Mouse (Mus musculus) adrenal gland, adult 8-10 months (tissue): ENCODE results near the gene Marveld3. TPM values are rescaled to one million over a fixed set of nuclear protein-coding genes. Genes with fewer than 3 reads are reported as not detected.

Experiments
- DNase-seq: peaks from one replicate; pipeline ENCODE4 v3.0.0; 2022
- total RNA-seq, 4 experiments: library from RNA; stranded (reverse); gene quantifications; 2 replicates each; pipeline ENCODE4 v1.2.4; 2022

Gene Marveld3
- total RNA-seq, 4 experiments from 2014 or later, result 0.16 to 0.43 TPM; not detected in 2

- DNase-seq, result no peak
These were observed 1.4 kb upstream of the Marveld3 start for GRCm38 (mm10) chr8:109963421-109963820.

GRCm38 (mm10) chr8:109962896-109963295 is 893 bp upstream of the Marveld3 start:
- no peak for DNase-seq

- DNase-seq, result no peak
These were observed 2.9 kb downstream of the Marveld3 start for GRCm38 (mm10) chr8:109959112-109959511.

- DNase-seq, result no peak
These were observed 3.9 kb downstream of the Marveld3 start for GRCm38 (mm10) chr8:109958036-109958655.

- DNase-seq, result no peak
These were observed 4.6 kb downstream of the Marveld3 start for GRCm38 (mm10) chr8:109957167-109958028.

GRCm38 (mm10) chr8:109954486-109954948 is 7.5 kb downstream of the Marveld3 start:
- DNase-seq, result no peak

- no peak for DNase-seq
These were observed 9.8 kb downstream of the Marveld3 start for GRCm38 (mm10) chr8:109952171-109952570.

- DNase-seq, result no peak
These were observed 13.8 kb downstream of the Marveld3 start for GRCm38 (mm10) chr8:109948285-109948564.

GRCm38 (mm10) chr8:109947447-109948284 is 14.3 kb downstream of the Marveld3 start:
- DNase-seq, result no peak

- no peak for DNase-seq
These were observed 15.7 kb downstream of the Marveld3 start for GRCm38 (mm10) chr8:109946272-109946671.

- no peak for DNase-seq
These were observed 16.3 kb downstream of the Marveld3 start for GRCm38 (mm10) chr8:109945694-109946093.

GRCm38 (mm10) chr8:109945153-109945632 is 16.8 kb downstream of the Marveld3 start:
- no peak for DNase-seq

GRCm38 (mm10) chr8:109941606-109942360 is 20.2 kb downstream of the Marveld3 start:
- DNase-seq, result no peak

GRCm38 (mm10) chr8:109920406-109921390 is 41.3 kb downstream of the Marveld3 start:
- DNase-seq, result no peak

- DNase-seq, result peak; percentile 30
These were observed 44.7 kb downstream of the Marveld3 start for GRCm38 (mm10) chr8:109917277-109917676.

- no peak for DNase-seq
These were observed 54.6 kb downstream of the Marveld3 start for GRCm38 (mm10) chr8:109907376-109907775.

GRCm38 (mm10) chr8:109906907-109907306 is 55.1 kb downstream of the Marveld3 start:
- no peak for DNase-seq

GRCm38 (mm10) chr8:109904928-109905668 is 56.9 kb downstream of the Marveld3 start:
- no peak for DNase-seq

- no peak for DNase-seq
These were observed 58.0 kb downstream of the Marveld3 start for GRCm38 (mm10) chr8:109903909-109904469.

- no peak for DNase-seq
These were observed 59.6 kb downstream of the Marveld3 start for GRCm38 (mm10) chr8:109902379-109902778.
